Comparison of ENCODE assay signal across 13 mouse cellular contexts in the genomic region with DNA sequence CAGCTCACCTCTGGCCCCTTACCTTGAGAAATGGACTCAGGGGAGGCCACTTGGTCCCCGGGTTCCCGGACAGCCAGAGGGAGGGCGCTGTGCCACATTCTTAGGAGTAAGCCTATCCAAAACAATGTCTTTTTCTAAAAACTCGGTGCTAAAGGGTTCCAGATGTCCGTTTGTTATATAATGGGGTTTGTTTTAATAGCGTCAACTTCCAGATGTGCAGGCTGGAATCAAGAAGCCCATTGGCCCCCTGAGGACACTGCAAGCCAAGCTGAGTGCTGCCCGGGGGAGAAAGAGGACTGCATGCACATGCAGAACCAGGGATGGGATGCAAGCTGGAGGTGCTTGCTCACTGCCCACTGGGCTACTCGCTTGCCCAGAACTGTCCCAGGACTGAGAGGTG. TPM values are rescaled to one million over a fixed set of nuclear protein-coding genes. Genes with fewer than 3 reads are reported as not detected.
DNase-seq lines count a peak whose midpoint lies in the region; ATAC-seq and TF ChIP-seq lines count a peak whose summit lies in the region.
"Had no signal": no experiment of that assay in that cellular context is flagged by ENCODE, and none has a peak within 500 bp of the region (broad histone marks: within the 10 kb centered on the region; RNA-seq: fewer than 3 reads in every experiment).

No protein-coding gene starts in this region.

- H3K4me2 ChIP-seq in stomach, embryonic 14.5 days (replicated peaks; ENCODE audit: low read depth, low read length) = no peak overlapping the region
- H3K4me2 ChIP-seq in stomach, postnatal 0 days (replicated peaks; ENCODE audit: low read depth) = no peak overlapping the region
- no peak overlapping the region for H3K4me2 ChIP-seq in limb, embryonic 11.5 days (ENCODE audit: low read depth, severe bottlenecking)
- H3K4me2 ChIP-seq: forebrain, embryonic 15.5 days; intestine, embryonic 15.5 days had no signal

- H3K4me3 ChIP-seq in stomach, embryonic 14.5 days (ENCODE audit: low read depth, low read length) = no peak overlapping the region
- no peak overlapping the region for H3K4me3 ChIP-seq in stomach, postnatal 0 days (ENCODE audit: low read depth, low read length)
- no peak overlapping the region for H3K4me3 ChIP-seq in limb, embryonic 11.5 days (ENCODE audit: low read depth, low read length)
- H3K4me3 ChIP-seq: forebrain, embryonic 15.5 days; intestine, embryonic 15.5 days had no signal

- no peak for TF ChIP-seq CTCF in stomach, postnatal 0 days (IDR thresholded peaks at IDR 0.05; ENCODE audit: low read depth)

- H3K36me3 ChIP-seq in stomach, embryonic 14.5 days (ENCODE audit: control insufficient read depth, insufficient read depth, low read length) = no peaks in the 10 kb centered on the region
- no peaks in the 10 kb centered on the region for H3K36me3 ChIP-seq in stomach, postnatal 0 days (ENCODE audit: control insufficient read depth, insufficient read depth, low read length)
- no peaks in the 10 kb centered on the region for H3K36me3 ChIP-seq in limb, embryonic 11.5 days (ENCODE audit: control insufficient read depth, insufficient read depth, low read length)
- H3K36me3 ChIP-seq: forebrain, embryonic 15.5 days; intestine, embryonic 15.5 days had no signal

- H3K9ac ChIP-seq in stomach, embryonic 14.5 days (replicated peaks; ENCODE audit: low read depth, low read length) = no peak overlapping the region
- no peak overlapping the region for H3K9ac ChIP-seq in stomach, postnatal 0 days (ENCODE audit: low read length)
- no peak overlapping the region for H3K9ac ChIP-seq in limb, embryonic 11.5 days (ENCODE audit: low read length)
- H3K9ac ChIP-seq: forebrain, embryonic 15.5 days; intestine, embryonic 15.5 days had no signal

- no peaks in the 10 kb centered on the region for H3K9me3 ChIP-seq in stomach, embryonic 14.5 days (ENCODE audit: control insufficient read depth, low read depth, low read length)
- H3K9me3 ChIP-seq in stomach, postnatal 0 days (ENCODE audit: control insufficient read depth, low read length) = no peaks in the 10 kb centered on the region
- no peaks in the 10 kb centered on the region for H3K9me3 ChIP-seq in limb, embryonic 11.5 days (ENCODE audit: control insufficient read depth, low read length)
- H3K9me3 ChIP-seq: forebrain, embryonic 15.5 days; intestine, embryonic 15.5 days had no signal

- 43% methylated on average over 8 of the region's 8 CpGs for WGBS in stomach, embryonic 14.5 days
- 39% methylated on average over 8 of the region's 8 CpGs for WGBS in stomach, postnatal 0 days
- WGBS in limb, embryonic 11.5 days = 22% methylated on average over 8 of the region's 8 CpGs

- TF ChIP-seq EP300 in stomach, postnatal 0 days (optimal IDR thresholded peaks at IDR 0.05) = no peak

- peak; percentile 46; the same call in 1 of the 2 replicates for ATAC-seq in stomach, embryonic 14.5 days (ENCODE audit: insufficient number of reproducible peaks, insufficient read depth, low FRiP score, low read depth)
- ATAC-seq in stomach, postnatal 0 days (ENCODE audit: low FRiP score, low TSS enrichment) = no peak
- peak; percentile 70 for ATAC-seq in limb, embryonic 11.5 days (ENCODE audit: insufficient number of reproducible peaks, low FRiP score, low TSS enrichment, low read depth)
- ATAC-seq in inflammation-experienced regulatory T-cells, adult 6 months = no peak
- ATAC-seq in frontal cortex, adult (ENCODE audit: low TSS enrichment) = no peak
- ATAC-seq: forebrain, embryonic 15.5 days; intestine, embryonic 15.5 days; midbrain, embryonic 16.5 days had no signal

- H3K27ac ChIP-seq in stomach, embryonic 14.5 days (ENCODE audit: low read length) = no peak overlapping the region
- no peak overlapping the region for H3K27ac ChIP-seq in stomach, postnatal 0 days (replicated peaks)
- peak overlapping the region; percentile 47; the same call in 1 of the 2 replicates for H3K27ac ChIP-seq in limb, embryonic 11.5 days (replicated peaks; ENCODE audit: low read depth, low read length)
- H3K27ac ChIP-seq: forebrain, embryonic 15.5 days; intestine, embryonic 15.5 days; kidney, postnatal 0 days had no signal

- no peak for DNase-seq in stomach, postnatal 0 days (ENCODE audit: low spot score)
- peak; percentile 69 for DNase-seq in forelimb bud, embryonic 11.5 days (ENCODE audit: low read depth, low spot score)
- DNase-seq in limb, embryonic 11.5 days (ENCODE audit: low spot score) = peak; percentile 67
- no peak for DNase-seq in right cerebral cortex, postnatal 4 days
- DNase-seq: cerebellum, adult 2 months had no signal

- H3K4me1 ChIP-seq in stomach, embryonic 14.5 days (ENCODE audit: control insufficient read depth, insufficient read depth, low read length) = peaks cover 3% of the 10 kb centered on the region; the same call in 1 of the 2 replicates
- H3K4me1 ChIP-seq in stomach, postnatal 0 days (replicated peaks; ENCODE audit: control insufficient read depth, insufficient read depth) = no peaks in the 10 kb centered on the region
- H3K4me1 ChIP-seq in limb, embryonic 11.5 days (ENCODE audit: control insufficient read depth, insufficient read depth, low read length) = peaks cover 11% of the 10 kb centered on the region; the same call in 1 of the 2 replicates

- H3K27me3 ChIP-seq in stomach, embryonic 14.5 days (ENCODE audit: control insufficient read depth, insufficient read depth, low read length) = no peaks in the 10 kb centered on the region
- no peaks in the 10 kb centered on the region for H3K27me3 ChIP-seq in stomach, postnatal 0 days (ENCODE audit: control insufficient read depth, insufficient read depth, low read length)
- no peaks in the 10 kb centered on the region for H3K27me3 ChIP-seq in limb, embryonic 11.5 days (ENCODE audit: control insufficient read depth, insufficient read depth, low read length)
- H3K27me3 ChIP-seq: forebrain, embryonic 15.5 days; intestine, embryonic 15.5 days had no signal

RNA-seq across cellular contexts. Expression of a gene that starts 20.2 kb away (rescaled TPM):
- 23.2 and 25.8 TPM in 2 replicates for polyA plus RNA-seq in stomach, embryonic 14.5 days (2014; fragmentation: Nextera tagmentation; extraction: Ambion mirVana)
- polyA plus RNA-seq in stomach, postnatal 0 days (2015; fragmentation: Nextera tagmentation; extraction: Ambion mirVana) = 7.2 and 8.5 TPM in 2 replicates
- polyA plus RNA-seq in limb, embryonic 11.5 days (2014; fragmentation: Nextera tagmentation; extraction: Ambion mirVana) = 3.5 and 3.8 TPM in 2 replicates
- not detected for polyA plus RNA-seq in inflammation-experienced regulatory T-cells, adult 6 months (2017; shearing (Covaris generic))
- polyA plus RNA-seq: spleen, adult 2 months had no signal

RNA-seq across cellular contexts. Expression of a gene that starts 51.9 kb away (rescaled TPM):
- polyA plus RNA-seq in stomach, embryonic 14.5 days (2014; fragmentation: Nextera tagmentation; extraction: Ambion mirVana) = 2.6 and 2.8 TPM in 2 replicates
- polyA plus RNA-seq in stomach, postnatal 0 days (2015; fragmentation: Nextera tagmentation; extraction: Ambion mirVana) = 19.4 and 22.0 TPM in 2 replicates
- polyA plus RNA-seq in limb, embryonic 11.5 days (2014; fragmentation: Nextera tagmentation; extraction: Ambion mirVana) = 0.99 and 1.2 TPM in 2 replicates
- polyA plus RNA-seq in inflammation-experienced regulatory T-cells, adult 6 months (2017; shearing (Covaris generic)) = under 1 TPM; 0.19 to 0.33 (median 0.24) TPM

RNA-seq across cellular contexts. Expression of a gene that starts 59.5 kb away (rescaled TPM):
- polyA plus RNA-seq in stomach, embryonic 14.5 days (2014; fragmentation: Nextera tagmentation; extraction: Ambion mirVana) = 9.8 and 10.5 TPM in 2 replicates
- polyA plus RNA-seq in stomach, postnatal 0 days (2015; fragmentation: Nextera tagmentation; extraction: Ambion mirVana) = 4.0 and 4.5 TPM in 2 replicates
- 8.2 and 10.2 TPM in 2 replicates for polyA plus RNA-seq in limb, embryonic 11.5 days (2014; fragmentation: Nextera tagmentation; extraction: Ambion mirVana)
- 10 to 100 TPM in 1 of 3 experiments, 1 to 10 TPM in 2; 4.8 to 10.6 (median 8.1) TPM for polyA plus RNA-seq in inflammation-experienced regulatory T-cells, adult 6 months (2017; shearing (Covaris generic))

Comparison
In these comparisons a context has a peak if more than half of its experiments do, and no peak if none do; other contexts are left out.
1. ATAC-seq: peak in stomach, embryonic 14.5 days (single experiment) and limb, embryonic 11.5 days (single experiment); none in stomach, postnatal 0 days (single experiment), inflammation-experienced regulatory T-cells, adult 6 months (single experiment) and frontal cortex, adult (single experiment).
2. DNase-seq: peak in forelimb bud, embryonic 11.5 days (single experiment) and limb, embryonic 11.5 days (single experiment); none in stomach, postnatal 0 days (single experiment) and right cerebral cortex, postnatal 4 days (single experiment).